Mouse (Mus musculus) hindbrain, embryonic 13.5 days (tissue): ENCODE data around the gene Pla2g12a. TPM values are rescaled to one million over a fixed set of nuclear protein-coding genes. Genes with fewer than 3 reads are reported as not detected.

Experiments used
- ATAC-seq: fragments of 200-750 bp; cut with Nextera tagmentation; 2 replicates; pipeline ENCODE4 v1.8.0; 2017; ENCODE audit warnings: moderate TSS enrichment; ENCODE audit not compliant: low FRiP score
- H3K27ac ChIP-seq: fragments of 300-500 bp; sonication (generic); 2 replicates; pipeline ENCODE4 v1.5.1; 2015; ENCODE audit warnings: inconsistent platforms, mild to moderate bottlenecking, moderate library complexity
- H3K27me3 ChIP-seq: fragments of 300-500 bp; sonication (generic); 2 replicates; pipeline ENCODE4 v1.6.1; 2015; ENCODE audit warnings: mild to moderate bottlenecking, inconsistent platforms
- H3K36me3 ChIP-seq: fragments of 300-500 bp; sonication (generic); 2 replicates; pipeline ENCODE4 v1.6.1; 2015; ENCODE audit warnings: mild to moderate bottlenecking, inconsistent platforms
- H3K4me1 ChIP-seq: fragments of 300-500 bp; sonication (generic); replicated peaks from 2 replicates; pipeline ENCODE4 v1.6.1; 2015; ENCODE audit warnings: inconsistent platforms
- H3K4me2 ChIP-seq: fragments of 300-500 bp; sonication (generic); 2 replicates; pipeline ENCODE4 v1.6.1; 2015; ENCODE audit warnings: inconsistent platforms, mild to moderate bottlenecking, moderate library complexity
- H3K4me3 ChIP-seq: fragments of 300-500 bp; sonication (generic); 2 replicates; pipeline ENCODE4 v1.5.1; 2015; ENCODE audit warnings: mild to moderate bottlenecking, inconsistent platforms
- H3K9ac ChIP-seq: fragments of 300-500 bp; sonication (generic); 2 replicates; pipeline ENCODE4 v1.6.1; 2015; ENCODE audit warnings: mild to moderate bottlenecking, inconsistent platforms
- H3K9me3 ChIP-seq: fragments of 300-500 bp; sonication (generic); 2 replicates; pipeline ENCODE4 v1.6.1; 2016; ENCODE audit warnings: inconsistent platforms
- WGBS: fragments of 180-500 bp; shearing (Covaris S2); methylation state at CpG from one replicate; pipeline ENCODE4 v1.1.7; 2015; 5-methylcytosine and 5-hydroxymethylcytosine counted together
- polyA plus RNA-seq: library from polyadenylated mRNA; unstranded; fragments of >200 nt; fragmentation: Nextera tagmentation; extraction: Ambion mirVana; gene quantifications from 2 replicates; pipeline ENCODE4 v1.2.1, GENCODE M21; 2015

Pla2g12a gene
- polyA plus RNA-seq, 1 experiment from 2014 or later = 28.3 TPM

- under 1% methylated on average over 25 of the region's 25 CpGs for WGBS
- 0 out of 2 replicates have a peak, but pooled peaks cover 4% of the 10 kb centered on the region for H3K27me3 ChIP-seq
- H3K4me1 ChIP-seq = peaks cover 12% of the 10 kb centered on the region
- peak overlapping the region; percentile 77 for H3K9ac ChIP-seq
- ATAC-seq = peak; percentile 62
- peak overlapping the region; percentile 64 for H3K4me3 ChIP-seq
- H3K36me3 ChIP-seq = no peaks in the 10 kb centered on the region
- peak overlapping the region; percentile 85 for H3K27ac ChIP-seq
- H3K9me3 ChIP-seq = no peaks in the 10 kb centered on the region
- peak overlapping the region; percentile 88 for H3K4me2 ChIP-seq
These were observed 838 bp downstream of the Pla2g12a start for GRCm38 (mm10) chr3:129879131-129879757.

GRCm38 (mm10) chr3:129879913-129880312 lies 1.5 kb downstream of the Pla2g12a start:
- WGBS = 86% methylated on average over 2 of the region's 2 CpGs
- Histone ChIP-seq H3K9me3 (no peaks in the 10 kb centered on the region), H3K27ac (no peak overlapping the region), H3K4me2 (peak overlapping the region; percentile 88), H3K4me3 (peak overlapping the region; percentile 64), H3K27me3 (0 out of 2 replicates have a peak, but pooled peaks cover 4% of the 10 kb centered on the region), H3K36me3 (no peaks in the 10 kb centered on the region), H3K4me1 (peaks cover 12% of the 10 kb centered on the region), H3K9ac (no peak overlapping the region)
- ATAC-seq = no peak

GRCm38 (mm10) chr3:129880925-129881593 lies 2.7 kb downstream of the Pla2g12a start:
- Histone ChIP-seq H3K9ac (no peak overlapping the region), H3K27me3 (0 out of 2 replicates have a peak, but pooled peaks cover 4% of the 10 kb centered on the region), H3K4me2 (no peak overlapping the region), H3K4me1 (peaks cover 12% of the 10 kb centered on the region), H3K36me3 (no peaks in the 10 kb centered on the region), H3K9me3 (no peaks in the 10 kb centered on the region), H3K4me3 (no peak overlapping the region), H3K27ac (no peak overlapping the region)
- no peak for ATAC-seq
- WGBS = 90% methylated on average over 8 of the region's 8 CpGs

GRCm38 (mm10) chr3:129885577-129885976 lies 7.2 kb downstream of the Pla2g12a start:
- no peak overlapping the region for H3K4me2 ChIP-seq
- H3K4me3 ChIP-seq = no peak overlapping the region
- no peaks in the 10 kb centered on the region for H3K9me3 ChIP-seq
- no peaks in the 10 kb centered on the region for H3K4me1 ChIP-seq
- 90% methylated on average over 9 of the region's 9 CpGs for WGBS
- no peak overlapping the region for H3K27ac ChIP-seq
- H3K36me3 ChIP-seq = peaks cover 7% of the 10 kb centered on the region
- no peak overlapping the region for H3K9ac ChIP-seq
- no peaks in the 10 kb centered on the region for H3K27me3 ChIP-seq
- ATAC-seq = no peak

- no peak overlapping the region for H3K27ac ChIP-seq
- ATAC-seq = no peak
- H3K9ac ChIP-seq = no peak overlapping the region
- WGBS = 92% methylated on average over 5 of the region's 5 CpGs
- no peaks in the 10 kb centered on the region for H3K9me3 ChIP-seq
- H3K4me2 ChIP-seq = no peak overlapping the region
- H3K36me3 ChIP-seq = peaks cover 14% of the 10 kb centered on the region
- no peaks in the 10 kb centered on the region for H3K4me1 ChIP-seq
- no peak overlapping the region for H3K4me3 ChIP-seq
- H3K27me3 ChIP-seq = no peaks in the 10 kb centered on the region
These were observed 8.0 kb downstream of the Pla2g12a start for GRCm38 (mm10) chr3:129886430-129886829.

GRCm38 (mm10) chr3:129887779-129888517 lies 9.5 kb downstream of the Pla2g12a start:
- H3K27ac ChIP-seq = no peak overlapping the region
- no peaks in the 10 kb centered on the region for H3K9me3 ChIP-seq
- WGBS = 93% methylated on average over 13 of the region's 13 CpGs
- no peak overlapping the region for H3K9ac ChIP-seq
- H3K27me3 ChIP-seq = no peaks in the 10 kb centered on the region
- no peak for ATAC-seq
- H3K4me2 ChIP-seq = no peak overlapping the region
- H3K4me1 ChIP-seq = no peaks in the 10 kb centered on the region
- peaks cover 23% of the 10 kb centered on the region for H3K36me3 ChIP-seq
- H3K4me3 ChIP-seq = no peak overlapping the region

- WGBS = 86% methylated on average over 5 of the region's 5 CpGs
- H3K9ac ChIP-seq = no peak overlapping the region
- no peaks in the 10 kb centered on the region for H3K4me1 ChIP-seq
- no peaks in the 10 kb centered on the region for H3K27me3 ChIP-seq
- ATAC-seq = no peak
- no peaks in the 10 kb centered on the region for H3K9me3 ChIP-seq
- H3K36me3 ChIP-seq = peaks cover 41% of the 10 kb centered on the region
- H3K4me3 ChIP-seq = no peak overlapping the region
- H3K4me2 ChIP-seq = no peak overlapping the region
- H3K27ac ChIP-seq = no peak overlapping the region
These were observed 13.6 kb downstream of the Pla2g12a start for GRCm38 (mm10) chr3:129892003-129892402.

- 95% methylated on average over 3 of the region's 3 CpGs for WGBS
These were observed 14.7 kb downstream of the Pla2g12a start for GRCm38 (mm10) chr3:129893143-129893542.

GRCm38 (mm10) chr3:129896591-129896990 lies 18.2 kb downstream of the Pla2g12a start:
- no peak for ATAC-seq
- 92% methylated on average over 6 of the region's 6 CpGs for WGBS
- Histone ChIP-seq H3K36me3 (peaks cover 27% of the 10 kb centered on the region), H3K9me3 (no peaks in the 10 kb centered on the region), H3K27ac (no peak overlapping the region), H3K9ac (no peak overlapping the region), H3K4me1 (peaks cover 8% of the 10 kb centered on the region), H3K4me3 (no peak overlapping the region), H3K27me3 (no peaks in the 10 kb centered on the region), H3K4me2 (no peak overlapping the region)

More at GRCm38 (mm10) chr3:129893143-129893542, 14.7 kb downstream of the Pla2g12a start:
- H3K36me3 ChIP-seq = peaks cover 41% of the 10 kb centered on the region
- ATAC-seq = no peak
- H3K4me3 ChIP-seq = no peak overlapping the region
- no peak overlapping the region for H3K9ac ChIP-seq
- H3K27ac ChIP-seq = no peak overlapping the region
- no peaks in the 10 kb centered on the region for H3K9me3 ChIP-seq
- no peak overlapping the region for H3K4me2 ChIP-seq
- H3K4me1 ChIP-seq = no peaks in the 10 kb centered on the region
- H3K27me3 ChIP-seq = no peaks in the 10 kb centered on the region

- Histone ChIP-seq H3K4me1 (peaks cover 21% of the 10 kb centered on the region), H3K9me3 (no peaks in the 10 kb centered on the region), H3K27ac (no peak overlapping the region), H3K4me3 (no peak overlapping the region), H3K9ac (no peak overlapping the region), H3K4me2 (no peak overlapping the region), H3K27me3 (no peaks in the 10 kb centered on the region), H3K36me3 (peaks cover 14% of the 10 kb centered on the region)
- no peak for ATAC-seq
- 67% methylated on average over 4 of the region's 4 CpGs for WGBS
These were observed 20.5 kb downstream of the Pla2g12a start for GRCm38 (mm10) chr3:129898886-129899285.

GRCm38 (mm10) chr3:129901271-129901809 lies 22.9 kb downstream of the Pla2g12a start, which contains the start of gene Casp6:
TSS of gene Casp6 (plus strand) at chr3:129901425.
- WGBS = 1% methylated on average over 34 of the region's 34 CpGs
- Histone ChIP-seq H3K9ac (peak within 1 kb of the TSS; percentile 75), H3K4me3 (peak within 1 kb of the TSS; percentile 58), H3K9me3 (no peaks in the 10 kb centered on the region), H3K36me3 (peaks cover 5% of the 10 kb centered on the region; the same call in 1 of the 2 replicates), H3K4me1 (peaks cover 21% of the 10 kb centered on the region), H3K27ac (peak within 1 kb of the TSS; percentile 40), H3K27me3 (no peaks in the 10 kb centered on the region), H3K4me2 (peak within 1 kb of the TSS; percentile 71)
- ATAC-seq = peak; percentile 93

GRCm38 (mm10) chr3:129903369-129903768 lies 25.0 kb downstream of the Pla2g12a start:
- H3K4me3 ChIP-seq = no peak overlapping the region
- WGBS = 95% methylated on average over 3 of the region's 3 CpGs

More at GRCm38 (mm10) chr3:129903369-129903768, 25.0 kb downstream of the Pla2g12a start:
- no peak overlapping the region for H3K9ac ChIP-seq
- peaks cover 21% of the 10 kb centered on the region for H3K4me1 ChIP-seq
- no peak overlapping the region for H3K4me2 ChIP-seq
- ATAC-seq = no peak
- no peak overlapping the region for H3K27ac ChIP-seq
- no peaks in the 10 kb centered on the region for H3K27me3 ChIP-seq
- peaks cover 9% of the 10 kb centered on the region for H3K36me3 ChIP-seq
- H3K9me3 ChIP-seq = no peaks in the 10 kb centered on the region
